Mouse (Mus musculus): Measurements from ENCODE around the gene Aldh1l1. TPM values are rescaled to one million over a fixed set of nuclear protein-coding genes. Genes with fewer than 3 reads are reported as not detected.

Gene Aldh1l1
- polyA plus RNA-seq, 1 experiment from 2014 or later: 7.8 TPM

GRCm38 (mm10) chr6:90582331-90582730, 96.1 kb downstream of the Aldh1l1 start:
- no peaks in the 10 kb centered on the region for H3K36me3 ChIP-seq (ENCODE audit: control insufficient read depth, insufficient read depth, low read length)
- WGBS: 75% methylated on average over 2 of the region's 2 CpGs
- no peak overlapping the region for H3K27ac ChIP-seq (ENCODE audit: low read depth)
- H3K9ac ChIP-seq (ENCODE audit: low read length): no peak overlapping the region
- H3K4me3 ChIP-seq (ENCODE audit: low read depth, low read length): no peak overlapping the region
- no peaks in the 10 kb centered on the region for H3K27me3 ChIP-seq (replicated peaks; ENCODE audit: control insufficient read depth, insufficient read depth, low read length)
- DNase-seq (ENCODE audit: low spot score) (no peak), ATAC-seq (replicated peaks; ENCODE audit: low FRiP score, low TSS enrichment, low read depth) (no peak)
- no peaks in the 10 kb centered on the region for H3K4me1 ChIP-seq (replicated peaks; ENCODE audit: control insufficient read depth, insufficient read depth, low read length)
- no peaks in the 10 kb centered on the region for H3K9me3 ChIP-seq (ENCODE audit: control insufficient read depth, low read length)
- no peak overlapping the region for H3K4me2 ChIP-seq (ENCODE audit: low read length)

- Histone ChIP-seq H3K4me1 (replicated peaks; ENCODE audit: control insufficient read depth, insufficient read depth, low read length) (no peaks in the 10 kb centered on the region), H3K27ac (ENCODE audit: low read depth) (no peak overlapping the region), H3K27me3 (replicated peaks; ENCODE audit: control insufficient read depth, insufficient read depth, low read length) (no peaks in the 10 kb centered on the region), H3K4me3 (ENCODE audit: low read depth, low read length) (no peak overlapping the region), H3K36me3 (ENCODE audit: control insufficient read depth, insufficient read depth, low read length) (no peaks in the 10 kb centered on the region), H3K4me2 (ENCODE audit: low read length) (no peak overlapping the region), H3K9me3 (ENCODE audit: control insufficient read depth, low read length) (no peaks in the 10 kb centered on the region), H3K9ac (ENCODE audit: low read length) (no peak overlapping the region)
- WGBS: 54% methylated on average over 5 of the region's 5 CpGs
- no peak for DNase-seq (ENCODE audit: low spot score)
- ATAC-seq (replicated peaks; ENCODE audit: low FRiP score, low TSS enrichment, low read depth): no peak
These were observed 101.9 kb downstream of the Aldh1l1 start for GRCm38 (mm10) chr6:90588113-90588512.

- ATAC-seq (replicated peaks; ENCODE audit: low FRiP score, low TSS enrichment, low read depth) (no peak), DNase-seq (ENCODE audit: low spot score) (no peak)
- H3K27me3 ChIP-seq (replicated peaks; ENCODE audit: control insufficient read depth, insufficient read depth, low read length): no peaks in the 10 kb centered on the region
- WGBS: 74% methylated on average over 1 of the region's 1 CpGs
- H3K4me2 ChIP-seq (ENCODE audit: low read length): no peak overlapping the region
- H3K9me3 ChIP-seq (ENCODE audit: control insufficient read depth, low read length): peaks cover 4% of the 10 kb centered on the region; the same call in 1 of the 2 replicates
- no peak overlapping the region for H3K9ac ChIP-seq (ENCODE audit: low read length)
- no peaks in the 10 kb centered on the region for H3K4me1 ChIP-seq (replicated peaks; ENCODE audit: control insufficient read depth, insufficient read depth, low read length)
- no peak overlapping the region for H3K27ac ChIP-seq (ENCODE audit: low read depth)
- H3K4me3 ChIP-seq (ENCODE audit: low read depth, low read length): no peak overlapping the region
- H3K36me3 ChIP-seq (ENCODE audit: control insufficient read depth, insufficient read depth, low read length): no peaks in the 10 kb centered on the region
These were observed 104.5 kb downstream of the Aldh1l1 start for GRCm38 (mm10) chr6:90590707-90591106.

DNA sequence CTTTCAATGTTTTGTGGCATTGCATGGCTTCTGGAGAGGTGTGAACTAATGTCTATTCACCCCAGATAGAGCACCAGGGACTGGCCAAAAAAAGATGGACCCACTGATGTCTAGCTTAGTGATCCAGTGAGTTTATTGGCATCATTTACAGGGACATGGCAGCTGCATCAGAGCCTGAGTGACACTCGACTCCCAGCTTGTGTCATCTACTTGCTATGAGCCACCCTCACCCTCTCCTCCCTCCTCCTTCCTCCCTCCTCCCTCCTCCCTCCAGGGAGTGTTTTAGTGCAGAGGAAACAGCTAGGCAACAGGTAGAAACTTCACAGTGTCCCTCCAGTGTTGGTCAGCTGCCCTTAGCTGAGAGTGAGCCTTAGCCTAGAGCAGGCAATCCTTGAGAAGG, 108.7 kb downstream of the Aldh1l1 start:
- no peaks in the 10 kb centered on the region for H3K36me3 ChIP-seq (ENCODE audit: control insufficient read depth, insufficient read depth, low read length)
- 46% methylated on average over 1 of the region's 1 CpGs for WGBS
- no peaks in the 10 kb centered on the region for H3K4me1 ChIP-seq (replicated peaks; ENCODE audit: control insufficient read depth, insufficient read depth, low read length)
- peaks cover 4% of the 10 kb centered on the region; the same call in 1 of the 2 replicates for H3K9me3 ChIP-seq (ENCODE audit: control insufficient read depth, low read length)
- ATAC-seq (replicated peaks; ENCODE audit: low FRiP score, low TSS enrichment, low read depth) (no peak), DNase-seq (ENCODE audit: low spot score) (no peak)
- no peak overlapping the region for H3K27ac ChIP-seq (ENCODE audit: low read depth)
- H3K27me3 ChIP-seq (replicated peaks; ENCODE audit: control insufficient read depth, insufficient read depth, low read length): no peaks in the 10 kb centered on the region
- H3K4me3 ChIP-seq (ENCODE audit: low read depth, low read length): no peak overlapping the region
- no peak overlapping the region for H3K9ac ChIP-seq (ENCODE audit: low read length)
- no peak overlapping the region for H3K4me2 ChIP-seq (ENCODE audit: low read length)

DNA sequence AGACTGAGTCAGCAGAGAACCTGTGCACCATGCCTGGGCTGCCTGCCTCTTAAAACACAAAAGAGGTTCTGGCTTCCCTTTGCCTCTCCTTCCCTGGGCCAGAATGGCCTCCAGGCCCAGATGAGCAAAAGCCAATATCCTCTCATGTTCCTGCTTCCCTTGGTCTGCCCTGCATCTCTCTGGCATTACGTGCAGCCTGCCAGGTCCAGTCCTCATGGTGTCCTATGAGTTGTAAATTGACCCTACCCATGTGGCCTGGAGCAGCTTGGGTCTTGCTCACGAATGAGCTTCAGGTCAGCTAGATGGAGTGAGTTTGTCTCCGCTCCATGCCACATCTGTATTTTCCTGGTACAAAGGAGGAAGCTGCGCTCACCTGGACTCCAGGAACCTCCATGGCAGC, 110.8 kb downstream of the Aldh1l1 start:
- Histone ChIP-seq H3K27ac (ENCODE audit: low read depth) (no peak overlapping the region), H3K4me1 (replicated peaks; ENCODE audit: control insufficient read depth, insufficient read depth, low read length) (no peaks in the 10 kb centered on the region), H3K4me2 (ENCODE audit: low read length) (no peak overlapping the region), H3K27me3 (replicated peaks; ENCODE audit: control insufficient read depth, insufficient read depth, low read length) (no peaks in the 10 kb centered on the region), H3K9me3 (ENCODE audit: control insufficient read depth, low read length) (peaks cover 4% of the 10 kb centered on the region; the same call in 1 of the 2 replicates), H3K36me3 (ENCODE audit: control insufficient read depth, insufficient read depth, low read length) (no peaks in the 10 kb centered on the region), H3K4me3 (ENCODE audit: low read depth, low read length) (no peak overlapping the region), H3K9ac (ENCODE audit: low read length) (no peak overlapping the region)
- no peak for ATAC-seq (replicated peaks; ENCODE audit: low FRiP score, low TSS enrichment, low read depth)
- WGBS: 87% methylated on average over 4 of the region's 4 CpGs
- DNase-seq (ENCODE audit: low spot score): no peak

GRCm38 (mm10) chr6:90597592-90597991, 111.4 kb downstream of the Aldh1l1 start:
- Histone ChIP-seq H3K27ac (ENCODE audit: low read depth) (no peak overlapping the region), H3K4me1 (replicated peaks; ENCODE audit: control insufficient read depth, insufficient read depth, low read length) (no peaks in the 10 kb centered on the region), H3K4me2 (ENCODE audit: low read length) (no peak overlapping the region), H3K4me3 (ENCODE audit: low read depth, low read length) (no peak overlapping the region), H3K36me3 (ENCODE audit: control insufficient read depth, insufficient read depth, low read length) (no peaks in the 10 kb centered on the region), H3K27me3 (replicated peaks; ENCODE audit: control insufficient read depth, insufficient read depth, low read length) (no peaks in the 10 kb centered on the region), H3K9ac (ENCODE audit: low read length) (no peak overlapping the region), H3K9me3 (ENCODE audit: control insufficient read depth, low read length) (peaks cover 4% of the 10 kb centered on the region; the same call in 1 of the 2 replicates)
- WGBS: 92% methylated on average over 2 of the region's 2 CpGs
- no peak for ATAC-seq (replicated peaks; ENCODE audit: low FRiP score, low TSS enrichment, low read depth)
- no peak for DNase-seq (ENCODE audit: low spot score)

- H3K27me3 ChIP-seq (replicated peaks; ENCODE audit: control insufficient read depth, insufficient read depth, low read length): no peaks in the 10 kb centered on the region
- H3K4me1 ChIP-seq (replicated peaks; ENCODE audit: control insufficient read depth, insufficient read depth, low read length): no peaks in the 10 kb centered on the region
- DNase-seq (ENCODE audit: low spot score) (no peak), ATAC-seq (replicated peaks; ENCODE audit: low FRiP score, low TSS enrichment, low read depth) (no peak)
- peaks cover 4% of the 10 kb centered on the region; the same call in 1 of the 2 replicates for H3K9me3 ChIP-seq (ENCODE audit: control insufficient read depth, low read length)
- H3K9ac ChIP-seq (ENCODE audit: low read length): no peak overlapping the region
- H3K36me3 ChIP-seq (ENCODE audit: control insufficient read depth, insufficient read depth, low read length): no peaks in the 10 kb centered on the region
- H3K4me3 ChIP-seq (ENCODE audit: low read depth, low read length): no peak overlapping the region
- H3K4me2 ChIP-seq (ENCODE audit: low read length): no peak overlapping the region
- WGBS: 84% methylated on average over 6 of the region's 6 CpGs
- H3K27ac ChIP-seq (ENCODE audit: low read depth): no peak overlapping the region
These were observed 112.0 kb downstream of the Aldh1l1 start for GRCm38 (mm10) chr6:90598197-90598596.

GRCm38 (mm10) chr6:90600351-90600750, 114.1 kb downstream of the Aldh1l1 start:
- Histone ChIP-seq H3K27me3 (replicated peaks; ENCODE audit: control insufficient read depth, insufficient read depth, low read length) (no peaks in the 10 kb centered on the region), H3K9me3 (ENCODE audit: control insufficient read depth, low read length) (peaks cover 3% of the 10 kb centered on the region; the same call in 1 of the 2 replicates), H3K27ac (ENCODE audit: low read depth) (no peak overlapping the region), H3K9ac (ENCODE audit: low read length) (no peak overlapping the region), H3K4me3 (ENCODE audit: low read depth, low read length) (no peak overlapping the region), H3K4me2 (ENCODE audit: low read length) (no peak overlapping the region), H3K4me1 (replicated peaks; ENCODE audit: control insufficient read depth, insufficient read depth, low read length) (peaks cover 4% of the 10 kb centered on the region), H3K36me3 (ENCODE audit: control insufficient read depth, insufficient read depth, low read length) (no peaks in the 10 kb centered on the region)
- ATAC-seq (replicated peaks; ENCODE audit: low FRiP score, low TSS enrichment, low read depth) (no peak), DNase-seq (ENCODE audit: low spot score) (no peak)
- 76% methylated on average over 4 of the region's 4 CpGs for WGBS

DNA sequence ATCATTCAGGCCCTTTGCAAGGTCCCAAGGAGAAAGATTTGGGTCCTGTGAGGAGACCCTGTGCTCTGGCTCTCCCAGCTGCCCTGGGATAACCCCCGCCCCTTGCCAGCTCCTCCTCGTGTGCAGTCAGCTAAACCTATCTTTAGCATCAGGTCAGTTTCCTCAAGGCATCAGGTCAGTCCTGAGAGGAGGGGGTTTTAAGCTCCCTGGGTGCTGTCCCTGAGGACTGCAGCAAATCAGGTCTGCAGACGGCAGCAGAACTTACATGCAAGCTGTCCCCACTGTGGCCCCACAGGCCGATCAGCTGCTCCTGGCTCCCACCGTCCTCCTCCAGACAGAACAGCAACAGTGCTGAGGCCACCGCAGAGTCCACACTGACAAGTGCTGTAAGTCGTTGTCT, 115.5 kb downstream of the Aldh1l1 start:
- H3K27ac ChIP-seq (ENCODE audit: low read depth): no peak overlapping the region
- H3K27me3 ChIP-seq (replicated peaks; ENCODE audit: control insufficient read depth, insufficient read depth, low read length): no peaks in the 10 kb centered on the region
- DNase-seq (ENCODE audit: low spot score) (no peak), ATAC-seq (replicated peaks; ENCODE audit: low FRiP score, low TSS enrichment, low read depth) (no peak)
- H3K9ac ChIP-seq (ENCODE audit: low read length): no peak overlapping the region
- no peaks in the 10 kb centered on the region for H3K36me3 ChIP-seq (ENCODE audit: control insufficient read depth, insufficient read depth, low read length)
- H3K9me3 ChIP-seq (ENCODE audit: control insufficient read depth, low read length): no peaks in the 10 kb centered on the region
- no peak overlapping the region for H3K4me2 ChIP-seq (ENCODE audit: low read length)
- peaks cover 6% of the 10 kb centered on the region for H3K4me1 ChIP-seq (replicated peaks; ENCODE audit: control insufficient read depth, insufficient read depth, low read length)
- no peak overlapping the region for H3K4me3 ChIP-seq (ENCODE audit: low read depth, low read length)
- WGBS: 44% methylated on average over 7 of the region's 7 CpGs

Measured in intestine, embryonic 14.5 days (tissue).